Mouse (Mus musculus) lung, embryonic 15.5 days (tissue): ENCODE measurements around the gene Prm2. TPM values are rescaled to one million over a fixed set of nuclear protein-coding genes. Genes with fewer than 3 reads are reported as not detected.

Experiments
- ATAC-seq: fragments of 200-750 bp; cut with Nextera tagmentation; 2 replicates; pipeline ENCODE4 v1.8.0; 2017; ENCODE audit warnings: moderate number of reproducible peaks, borderline replicate concordance; ENCODE audit not compliant: low FRiP score, low TSS enrichment; ENCODE audit errors: extremely low read depth
- H3K27ac ChIP-seq: fragments of 300-500 bp; sonication (generic); 2 replicates; pipeline ENCODE4 v1.5.1; 2015; ENCODE audit warnings: moderate library complexity, mild to moderate bottlenecking, inconsistent platforms
- H3K27me3 ChIP-seq: fragments of 300-500 bp; sonication (generic); 2 replicates; pipeline ENCODE4 v1.6.1; 2015; ENCODE audit warnings: inconsistent platforms
- H3K36me3 ChIP-seq: fragments of 300-500 bp; sonication (generic); 2 replicates; pipeline ENCODE4 v1.6.1; 2015; ENCODE audit warnings: inconsistent platforms
- H3K4me1 ChIP-seq: fragments of 300-500 bp; sonication (generic); 2 replicates; pipeline ENCODE4 v1.6.1; 2015; ENCODE audit warnings: inconsistent platforms
- H3K4me2 ChIP-seq: fragments of 300-500 bp; sonication (generic); 2 replicates; pipeline ENCODE4 v1.6.1; 2015; ENCODE audit warnings: inconsistent platforms, mild to moderate bottlenecking, moderate library complexity
- H3K4me3 ChIP-seq: fragments of 300-500 bp; sonication (generic); 2 replicates; pipeline ENCODE4 v1.5.1; 2015; ENCODE audit warnings: mild to moderate bottlenecking, inconsistent platforms
- H3K9ac ChIP-seq: fragments of 300-500 bp; sonication (generic); 2 replicates; pipeline ENCODE4 v1.6.1; 2015; ENCODE audit warnings: inconsistent platforms
- H3K9me3 ChIP-seq: fragments of 300-500 bp; sonication (generic); 2 replicates; pipeline ENCODE4 v1.6.1; 2016; ENCODE audit warnings: inconsistent platforms
- WGBS: fragments of 180-500 bp; shearing (Covaris S2); methylation state at CpG from one replicate; pipeline ENCODE4 v1.1.7; 2015; 5-methylcytosine and 5-hydroxymethylcytosine counted together
- polyA plus RNA-seq: library from polyadenylated mRNA; unstranded; fragments of >200 nt; fragmentation: Nextera tagmentation; extraction: Ambion mirVana; gene quantifications from 2 replicates; pipeline ENCODE4 v1.2.1, GENCODE M21; 2015

Gene Prm2
- polyA plus RNA-seq, 1 experiment from 2014 or later: not detected

- no peaks in the 10 kb centered on the region for H3K27me3 ChIP-seq
- H3K9ac ChIP-seq: peak overlapping the region; percentile 82
- H3K27ac ChIP-seq: peak overlapping the region; percentile 99
- H3K4me1 ChIP-seq: peaks cover 63% of the 10 kb centered on the region
- ATAC-seq: no peak
- H3K4me2 ChIP-seq: peak overlapping the region; percentile 98
- no peaks in the 10 kb centered on the region for H3K9me3 ChIP-seq
- WGBS: under 1% methylated on average over 80 of the region's 81 CpGs
- H3K36me3 ChIP-seq: no peaks in the 10 kb centered on the region
- H3K4me3 ChIP-seq: peak overlapping the region; percentile 62
These were observed 11.8 kb downstream of the Prm2 start for GRCm38 (mm10) chr16:10783883-10784792.

- peak overlapping the region; percentile 62 for H3K4me3 ChIP-seq
- peak overlapping the region; percentile 82; the same call in 1 of the 2 replicates for H3K9ac ChIP-seq
- ATAC-seq: no peak
- H3K27ac ChIP-seq: no peak overlapping the region
- H3K9me3 ChIP-seq: no peaks in the 10 kb centered on the region
- H3K4me1 ChIP-seq: peaks cover 63% of the 10 kb centered on the region
- no peaks in the 10 kb centered on the region for H3K27me3 ChIP-seq
- WGBS: 60% methylated on average over 8 of the region's 8 CpGs
- H3K4me2 ChIP-seq: peak overlapping the region; percentile 98
- no peaks in the 10 kb centered on the region for H3K36me3 ChIP-seq
These were observed 12.5 kb downstream of the Prm2 start for GRCm38 (mm10) chr16:10783451-10783850.

GRCm38 (mm10) chr16:10783152-10783434 lies 12.8 kb downstream of the Prm2 start:
- Histone ChIP-seq H3K4me3 (peak overlapping the region; percentile 62), H3K27ac (peak overlapping the region; percentile 51; the same call in 1 of the 2 replicates), H3K9me3 (no peaks in the 10 kb centered on the region), H3K36me3 (no peaks in the 10 kb centered on the region), H3K27me3 (no peaks in the 10 kb centered on the region), H3K4me2 (peak overlapping the region; percentile 98), H3K4me1 (peaks cover 63% of the 10 kb centered on the region), H3K9ac (peak overlapping the region; percentile 20; the same call in 1 of the 2 replicates)
- ATAC-seq: no peak
- 16% methylated on average over 1 of the region's 1 CpGs for WGBS

GRCm38 (mm10) chr16:10782377-10783151 lies 13.4 kb downstream of the Prm2 start:
- H3K27me3 ChIP-seq: no peaks in the 10 kb centered on the region
- peak overlapping the region; percentile 98 for H3K4me2 ChIP-seq
- H3K27ac ChIP-seq: peak overlapping the region; percentile 51
- no peak for ATAC-seq
- peak overlapping the region; percentile 20 for H3K9ac ChIP-seq
- WGBS: 37% methylated on average over 6 of the region's 6 CpGs
- H3K4me1 ChIP-seq: peaks cover 62% of the 10 kb centered on the region
- H3K9me3 ChIP-seq: no peaks in the 10 kb centered on the region
- no peaks in the 10 kb centered on the region for H3K36me3 ChIP-seq
- H3K4me3 ChIP-seq: peak overlapping the region; percentile 62

- ATAC-seq: no peak
- Histone ChIP-seq H3K9me3 (no peaks in the 10 kb centered on the region), H3K4me2 (peak overlapping the region; percentile 98; the same call in 1 of the 2 replicates), H3K36me3 (no peaks in the 10 kb centered on the region), H3K4me3 (no peak overlapping the region), H3K27me3 (no peaks in the 10 kb centered on the region), H3K9ac (no peak overlapping the region; the same call in 1 of the 2 replicates), H3K4me1 (peaks cover 55% of the 10 kb centered on the region), H3K27ac (peak overlapping the region; percentile 51)
- WGBS: 43% methylated on average over 9 of the region's 9 CpGs
These were observed 14.0 kb downstream of the Prm2 start for GRCm38 (mm10) chr16:10781862-10782371.

GRCm38 (mm10) chr16:10780631-10781120 lies 15.3 kb downstream of the Prm2 start:
- no peaks in the 10 kb centered on the region for H3K9me3 ChIP-seq
- no peak overlapping the region for H3K4me2 ChIP-seq
- no peak overlapping the region for H3K4me3 ChIP-seq
- no peak overlapping the region; the same call in 1 of the 2 replicates for H3K27ac ChIP-seq
- H3K27me3 ChIP-seq: no peaks in the 10 kb centered on the region
- H3K9ac ChIP-seq: no peak overlapping the region
- 71% methylated on average over 5 of the region's 5 CpGs for WGBS
- no peaks in the 10 kb centered on the region for H3K36me3 ChIP-seq
- peaks cover 46% of the 10 kb centered on the region for H3K4me1 ChIP-seq
- no peak for ATAC-seq

- no peaks in the 10 kb centered on the region for H3K36me3 ChIP-seq
- no peaks in the 10 kb centered on the region for H3K9me3 ChIP-seq
- no peak overlapping the region for H3K4me3 ChIP-seq
- no peak overlapping the region for H3K4me2 ChIP-seq
- no peak overlapping the region for H3K9ac ChIP-seq
- no peaks in the 10 kb centered on the region for H3K27me3 ChIP-seq
- H3K4me1 ChIP-seq: peaks cover 26% of the 10 kb centered on the region
- no peak overlapping the region for H3K27ac ChIP-seq
- ATAC-seq: no peak
- 59% methylated on average over 5 of the region's 5 CpGs for WGBS
These were observed 18.3 kb downstream of the Prm2 start for GRCm38 (mm10) chr16:10777579-10778160.

- WGBS: 33% methylated on average over 7 of the region's 7 CpGs
These were observed 19.6 kb downstream of the Prm2 start for GRCm38 (mm10) chr16:10776322-10776721.

GRCm38 (mm10) chr16:10774726-10775125 lies 21.2 kb downstream of the Prm2 start:
- Histone ChIP-seq H3K27me3 (no peaks in the 10 kb centered on the region), H3K9ac (no peak overlapping the region), H3K4me2 (no peak overlapping the region), H3K36me3 (no peaks in the 10 kb centered on the region), H3K4me3 (no peak overlapping the region), H3K4me1 (peaks cover 7% of the 10 kb centered on the region; the same call in 1 of the 2 replicates), H3K9me3 (no peaks in the 10 kb centered on the region), H3K27ac (no peak overlapping the region)
- ATAC-seq: no peak
- WGBS: 43% methylated on average over 4 of the region's 4 CpGs

More at GRCm38 (mm10) chr16:10776322-10776721, 19.6 kb downstream of the Prm2 start:
- Histone ChIP-seq H3K36me3 (no peaks in the 10 kb centered on the region), H3K9ac (no peak overlapping the region), H3K4me3 (no peak overlapping the region), H3K27me3 (no peaks in the 10 kb centered on the region), H3K4me1 (peaks cover 14% of the 10 kb centered on the region), H3K4me2 (no peak overlapping the region), H3K27ac (no peak overlapping the region), H3K9me3 (no peaks in the 10 kb centered on the region)
- ATAC-seq: no peak

GRCm38 (mm10) chr16:10773543-10773942 lies 22.4 kb downstream of the Prm2 start:
- 73% methylated on average over 8 of the region's 8 CpGs for WGBS
- Histone ChIP-seq H3K4me3 (no peak overlapping the region), H3K4me1 (peaks cover 10% of the 10 kb centered on the region; the same call in 1 of the 2 replicates), H3K36me3 (no peaks in the 10 kb centered on the region), H3K4me2 (no peak overlapping the region), H3K27me3 (no peaks in the 10 kb centered on the region; the same call in 1 of the 2 replicates), H3K27ac (no peak overlapping the region), H3K9me3 (no peaks in the 10 kb centered on the region), H3K9ac (no peak overlapping the region)
- no peak for ATAC-seq

GRCm38 (mm10) chr16:10771769-10772510 lies 24.0 kb downstream of the Prm2 start:
- 63% methylated on average over 19 of the region's 19 CpGs for WGBS
- H3K4me1 ChIP-seq: peaks cover 10% of the 10 kb centered on the region; the same call in 1 of the 2 replicates
- H3K36me3 ChIP-seq: no peaks in the 10 kb centered on the region
- H3K4me3 ChIP-seq: no peak overlapping the region
- no peaks in the 10 kb centered on the region for H3K9me3 ChIP-seq
- H3K4me2 ChIP-seq: no peak overlapping the region
- no peak overlapping the region for H3K9ac ChIP-seq
- no peak for ATAC-seq
- H3K27ac ChIP-seq: no peak overlapping the region
- no peaks in the 10 kb centered on the region; the same call in 1 of the 2 replicates for H3K27me3 ChIP-seq
